Mouse (Mus musculus): ENCODE data around the gene Rpl35a. TPM values are rescaled to one million over a fixed set of nuclear protein-coding genes. Genes with fewer than 3 reads are reported as not detected.
"Not testable (repeated sequence)": the region's sequence is repeated elsewhere in the genome, so short reads cannot be mapped to it uniquely, and the experiment has no call there.

Gene Rpl35a
- total RNA-seq, 2 experiments from 2014 or later = 237 to 253 TPM

GRCm38 (mm10) chr16:33054927-33055326, 1.3 kb upstream of the Rpl35a start:
- not testable (repeated sequence) for DNase-seq (ENCODE audit: low spot score in 2 of 2)

GRCm38 (mm10) chr16:33055655-33056054, 598 bp upstream of the Rpl35a start:
- peak in 1 of 2 experiments; percentile 17 for DNase-seq (ENCODE audit: low spot score in 2 of 2)

- DNase-seq (ENCODE audit: low spot score in 2 of 2) = peak in 1 of 2 experiments; percentile 51
Measured at GRCm38 (mm10) chr16:33056786-33057185, 533 bp downstream of the Rpl35a start.

- DNase-seq (ENCODE audit: low spot score in 2 of 2) = no peak
Measured at GRCm38 (mm10) chr16:33058033-33058432, 1.8 kb downstream of the Rpl35a start.

- not testable (repeated sequence) for DNase-seq (ENCODE audit: low spot score in 2 of 2)
Measured at GRCm38 (mm10) chr16:33058656-33059055, 2.4 kb downstream of the Rpl35a start.

GRCm38 (mm10) chr16:33059471-33059870, 3.2 kb downstream of the Rpl35a start:
- no peak for DNase-seq (ENCODE audit: low spot score in 2 of 2)

- DNase-seq (ENCODE audit: low spot score in 2 of 2) = no peak
Measured at GRCm38 (mm10) chr16:33060926-33061325, 4.7 kb downstream of the Rpl35a start.

- no peak for DNase-seq (ENCODE audit: low spot score in 2 of 2)
Measured at GRCm38 (mm10) chr16:33061400-33061799, 5.1 kb downstream of the Rpl35a start.

- peak; percentile 83 to 90 for DNase-seq (ENCODE audit: low spot score in 2 of 2)
Measured at GRCm38 (mm10) chr16:33062024-33062681, 5.9 kb downstream of the Rpl35a start, which contains the start of gene Lmln. Gene Lmln, plus strand, starts transcription at chr16:33062521.

GRCm38 (mm10) chr16:33062682-33063131, 6.5 kb downstream of the Rpl35a start:
- peak; percentile 65 to 86 for DNase-seq (ENCODE audit: low spot score in 2 of 2)

- DNase-seq (ENCODE audit: low spot score in 2 of 2) = peak in 1 of 2 experiments; percentile 9
Measured at GRCm38 (mm10) chr16:33063267-33063666, 7.0 kb downstream of the Rpl35a start.

- DNase-seq (ENCODE audit: low spot score in 2 of 2) = no peak
Measured at GRCm38 (mm10) chr16:33064636-33065035, 8.4 kb downstream of the Rpl35a start.

GRCm38 (mm10) chr16:33070928-33071327, 14.7 kb downstream of the Rpl35a start:
- no peak for DNase-seq (ENCODE audit: low spot score in 2 of 2)

- DNase-seq (ENCODE audit: low spot score in 2 of 2) = no peak
Measured at GRCm38 (mm10) chr16:33072871-33073557, 16.8 kb downstream of the Rpl35a start.

GRCm38 (mm10) chr16:33074967-33075366, 18.7 kb downstream of the Rpl35a start:
- DNase-seq (ENCODE audit: low spot score in 2 of 2) = no peak

- no peak for DNase-seq (ENCODE audit: low spot score in 2 of 2)
Measured at GRCm38 (mm10) chr16:33076078-33076477, 19.8 kb downstream of the Rpl35a start.

- DNase-seq (ENCODE audit: low spot score in 2 of 2) = no peak
Measured at GRCm38 (mm10) chr16:33077069-33077627, 20.9 kb downstream of the Rpl35a start.

- DNase-seq (ENCODE audit: low spot score in 2 of 2) = no peak
Measured at GRCm38 (mm10) chr16:33080063-33080462, 23.8 kb downstream of the Rpl35a start.

- no peak for DNase-seq (ENCODE audit: low spot score in 2 of 2)
Measured at GRCm38 (mm10) chr16:33082951-33083350, 26.7 kb downstream of the Rpl35a start.

- DNase-seq (ENCODE audit: low spot score in 2 of 2) = no peak
Measured at GRCm38 (mm10) chr16:33083996-33084395, 27.7 kb downstream of the Rpl35a start.

GRCm38 (mm10) chr16:33085666-33086065, 29.4 kb downstream of the Rpl35a start:
- DNase-seq (ENCODE audit: low spot score in 2 of 2) = no peak
